Mouse (Mus musculus) hindbrain, postnatal 0 days (tissue): ENCODE results near the gene Dennd4c. TPM values are rescaled to one million over a fixed set of nuclear protein-coding genes. Genes with fewer than 3 reads are reported as not detected.

Experiments
- ATAC-seq: fragments of 200-750 bp; cut with Nextera tagmentation; 2 replicates; pipeline ENCODE4 v1.8.0; 2017; ENCODE audit warnings: mild to moderate bottlenecking, moderate TSS enrichment, moderate library complexity
- DNase-seq: peaks from one replicate; pipeline ENCODE4 v3.0.0-alpha.2; 2015; ENCODE audit warnings: low spot score
- H3K27ac ChIP-seq: fragments of 300-500 bp; sonication (generic); 2 replicates; pipeline ENCODE4 v1.5.1; 2014; ENCODE audit warnings: mild to moderate bottlenecking
- H3K27me3 ChIP-seq: fragments of 300-500 bp; sonication (generic); 2 replicates; pipeline ENCODE4 v1.6.1; 2014; ENCODE audit warnings: low read length, mixed read lengths; ENCODE audit not compliant: insufficient read depth
- H3K36me3 ChIP-seq: fragments of 300-500 bp; sonication (generic); 2 replicates; pipeline ENCODE4 v1.6.1; 2014; ENCODE audit warnings: low read length, mixed read lengths; ENCODE audit not compliant: insufficient read depth
- H3K4me1 ChIP-seq: fragments of 300-500 bp; sonication (generic); 2 replicates; pipeline ENCODE4 v1.6.1; 2014; ENCODE audit warnings: antibody characterized with exemption, low read length, mixed read lengths; ENCODE audit not compliant: insufficient read depth
- H3K4me2 ChIP-seq: fragments of 300-500 bp; sonication (generic); 2 replicates; pipeline ENCODE4 v1.6.1; 2014; ENCODE audit warnings: low read depth, mild to moderate bottlenecking, low read length, moderate library complexity, mixed read lengths
- H3K4me3 ChIP-seq: fragments of 300-500 bp; sonication (generic); 2 replicates; pipeline ENCODE4 v1.5.1; 2014; ENCODE audit warnings: low read length
- H3K9ac ChIP-seq: fragments of 300-500 bp; sonication (generic); replicated peaks from 2 replicates; pipeline ENCODE4 v1.6.1; 2014; ENCODE audit warnings: mild to moderate bottlenecking, low read length, moderate library complexity, mixed read lengths
- H3K9me3 ChIP-seq: fragments of 300-500 bp; sonication (generic); 2 replicates; pipeline ENCODE4 v1.6.1; 2016; ENCODE audit warnings: low read length, mixed read lengths
- CTCF ChIP-seq: IDR thresholded peaks from 2 replicates; pipeline ENCODE4 v1.5.1; 2016; ENCODE audit warnings: antibody characterized with exemption, control low read depth, low read depth
- WGBS: fragments of 180-500 bp; shearing (Covaris S2); extraction: QIAGEN DNeasy Blood & Tissue Kit; methylation state at CpG from one replicate; pipeline ENCODE4 v1.1.7; 2014; 5-methylcytosine and 5-hydroxymethylcytosine counted together
- polyA plus RNA-seq: library from polyadenylated mRNA; unstranded; fragments of >200 nt; fragmentation: Nextera tagmentation; extraction: Ambion mirVana; gene quantifications from 2 replicates; pipeline ENCODE4 v1.2.1, GENCODE M21; 2015
- total RNA-seq: library from RNA; depleted of rRNA; stranded (reverse); fragments of >200 nt; gene quantifications from 2 replicates; pipeline ENCODE4 v1.2.3, GENCODE M21; 2014

Dennd4c gene
- total and polyA plus RNA-seq, 2 experiments from 2014 or later: 3.2 to 14.3 TPM

DNA sequence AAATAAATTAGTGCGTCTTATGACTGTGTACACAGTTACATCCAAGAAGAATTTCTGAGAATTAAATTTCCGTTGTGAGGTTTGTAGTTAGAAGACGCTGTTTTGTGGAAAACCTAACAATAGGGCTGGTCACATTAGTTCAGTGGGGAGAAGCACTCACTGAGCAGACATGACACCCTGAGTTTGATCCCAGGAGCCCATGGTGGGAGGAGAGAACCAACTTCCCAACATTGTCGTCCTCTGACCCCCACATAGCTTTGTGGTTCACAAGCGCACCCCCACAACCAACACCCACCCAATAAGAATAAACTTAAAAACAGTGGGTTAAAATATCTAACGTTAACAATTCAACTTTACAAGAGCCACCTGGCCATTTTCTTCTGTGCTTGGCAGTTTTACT lies 18.5 kb upstream of the Dennd4c start:
- Histone ChIP-seq H3K27me3 (no peaks in the 10 kb centered on the region), H3K9ac (no peak overlapping the region), H3K4me1 (no peaks in the 10 kb centered on the region), H3K4me2 (no peak overlapping the region), H3K36me3 (no peaks in the 10 kb centered on the region), H3K4me3 (no peak overlapping the region), H3K27ac (no peak overlapping the region), H3K9me3 (no peaks in the 10 kb centered on the region)
- no peak for TF ChIP-seq CTCF
- no peak for DNase-seq
- WGBS: 87% methylated on average over 6 of the region's 6 CpGs
- ATAC-seq: no peak

GRCm38 (mm10) chr4:86734088-86734841 lies 14.1 kb upstream of the Dennd4c start:
- Histone ChIP-seq H3K4me2 (no peak overlapping the region), H3K27me3 (no peaks in the 10 kb centered on the region), H3K9ac (no peak overlapping the region), H3K4me3 (no peak overlapping the region), H3K9me3 (no peaks in the 10 kb centered on the region), H3K36me3 (no peaks in the 10 kb centered on the region), H3K4me1 (no peaks in the 10 kb centered on the region), H3K27ac (no peak overlapping the region)
- no peak for TF ChIP-seq CTCF
- WGBS: 89% methylated on average over 19 of the region's 19 CpGs
- ATAC-seq: no peak
- DNase-seq: no peak

- 77% methylated on average over 5 of the region's 5 CpGs for WGBS
- Histone ChIP-seq H3K9me3 (no peaks in the 10 kb centered on the region), H3K4me3 (no peak overlapping the region), H3K27me3 (no peaks in the 10 kb centered on the region), H3K4me1 (no peaks in the 10 kb centered on the region), H3K9ac (no peak overlapping the region), H3K27ac (no peak overlapping the region), H3K36me3 (no peaks in the 10 kb centered on the region), H3K4me2 (no peak overlapping the region)
- ATAC-seq: no peak
- DNase-seq: no peak
- TF ChIP-seq CTCF: no peak
These were observed 8.9 kb upstream of the Dennd4c start for GRCm38 (mm10) chr4:86739308-86739993.

- Histone ChIP-seq H3K36me3 (no peaks in the 10 kb centered on the region), H3K9me3 (no peaks in the 10 kb centered on the region), H3K4me2 (peak overlapping the region; percentile 60), H3K4me1 (peaks cover 5% of the 10 kb centered on the region; the same call in 1 of the 2 replicates), H3K9ac (peak overlapping the region; percentile 97), H3K27ac (no peak overlapping the region; the same call in 1 of the 2 replicates), H3K4me3 (peak overlapping the region; percentile 98), H3K27me3 (no peaks in the 10 kb centered on the region)
- DNase-seq (peak; percentile 36), ATAC-seq (peak; percentile 38; the same call in 1 of the 2 replicates)
- no peak for TF ChIP-seq CTCF
- under 1% methylated on average over 13 of the region's 13 CpGs for WGBS
These were observed 1.0 kb downstream of the Dennd4c start for GRCm38 (mm10) chr4:86749361-86749841.

GRCm38 (mm10) chr4:86750346-86750945 lies 2.1 kb downstream of the Dennd4c start:
- DNase-seq (no peak), ATAC-seq (no peak)
- Histone ChIP-seq H3K4me1 (peaks cover 5% of the 10 kb centered on the region; the same call in 1 of the 2 replicates), H3K4me3 (peak overlapping the region; percentile 98), H3K36me3 (no peaks in the 10 kb centered on the region), H3K27ac (no peak overlapping the region), H3K9ac (no peak overlapping the region), H3K4me2 (peak overlapping the region; percentile 60), H3K27me3 (no peaks in the 10 kb centered on the region), H3K9me3 (no peaks in the 10 kb centered on the region)
- 65% methylated on average over 10 of the region's 10 CpGs for WGBS
- no peak for TF ChIP-seq CTCF

- Histone ChIP-seq H3K36me3 (no peaks in the 10 kb centered on the region), H3K27me3 (no peaks in the 10 kb centered on the region), H3K9me3 (no peaks in the 10 kb centered on the region), H3K4me3 (no peak overlapping the region), H3K27ac (no peak overlapping the region), H3K4me2 (no peak overlapping the region), H3K9ac (no peak overlapping the region), H3K4me1 (no peaks in the 10 kb centered on the region)
- ATAC-seq (no peak), DNase-seq (no peak)
- no peak for TF ChIP-seq CTCF
These were observed 16.0 kb downstream of the Dennd4c start for GRCm38 (mm10) chr4:86764307-86764706.
